ENCODE assay signal across 8 mouse cellular contexts in the genomic region with DNA sequence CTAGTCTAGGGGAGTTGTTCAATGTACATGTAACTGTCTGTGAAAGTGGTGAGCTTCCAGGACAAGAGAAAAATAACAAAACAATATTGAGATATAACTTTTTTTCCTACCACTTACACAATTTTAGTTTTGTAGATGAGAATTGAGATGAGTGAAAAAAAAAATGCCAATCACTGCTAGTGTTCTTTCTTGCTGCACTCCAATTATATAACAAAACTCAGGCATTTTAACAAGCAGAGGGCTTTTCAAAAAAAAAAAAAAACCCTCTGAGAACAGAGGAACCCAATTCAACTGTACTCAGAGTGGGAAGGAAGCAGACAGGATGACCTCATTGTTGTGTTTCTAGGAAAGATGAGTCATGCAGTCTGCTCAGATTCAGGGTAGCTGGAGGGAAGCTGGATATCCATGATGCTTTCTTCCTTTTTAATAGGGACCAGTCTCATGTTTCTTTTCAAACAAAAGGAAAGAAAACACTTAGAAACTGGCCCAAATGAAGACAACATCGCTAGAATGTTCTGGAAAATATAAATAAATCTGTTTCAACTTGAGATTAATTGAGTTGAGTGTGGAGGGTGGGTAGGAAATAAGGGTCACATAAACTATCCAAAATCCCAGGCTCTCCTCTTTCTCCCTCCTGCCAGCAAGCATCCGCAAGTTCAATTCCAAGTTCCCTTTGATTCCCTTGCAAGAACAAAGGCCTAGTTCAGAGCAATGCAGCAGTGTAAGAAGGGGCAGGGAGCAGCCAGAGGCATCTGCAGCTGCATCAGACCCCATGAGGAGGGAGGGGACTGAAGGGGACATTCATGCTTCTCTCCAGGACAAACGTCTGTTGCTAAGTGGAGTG.
DNase-seq lines count a peak whose midpoint lies in the region; ATAC-seq and TF ChIP-seq lines count a peak whose summit lies in the region.

No protein-coding gene starts in this region.

- H3K27ac ChIP-seq in embryonic facial prominence, embryonic 14.5 days (replicated peaks; ENCODE audit: low read depth, low read length), result peak overlapping the region; percentile 58
- no peak overlapping the region; the same call in 1 of the 2 replicates for H3K27ac ChIP-seq in hindbrain, postnatal 0 days
- no peak overlapping the region for H3K27ac ChIP-seq in midbrain, postnatal 0 days (ENCODE audit: low read depth, low read length)

- H3K9ac ChIP-seq in embryonic facial prominence, embryonic 14.5 days (ENCODE audit: low read depth, low read length), result no peak overlapping the region
- H3K9ac ChIP-seq in hindbrain, postnatal 0 days (replicated peaks; ENCODE audit: low read length), result no peak overlapping the region
- no peak overlapping the region for H3K9ac ChIP-seq in midbrain, postnatal 0 days (replicated peaks; ENCODE audit: low read length, poor library complexity, severe bottlenecking)

- H3K4me3 ChIP-seq in embryonic facial prominence, embryonic 14.5 days (ENCODE audit: low read depth, low read length), result no peak overlapping the region
- H3K4me3 ChIP-seq in hindbrain, postnatal 0 days (ENCODE audit: low read length), result no peak overlapping the region
- H3K4me3 ChIP-seq in midbrain, postnatal 0 days (ENCODE audit: low read depth, low read length), result no peak overlapping the region

- peak; percentile 93 for ATAC-seq in embryonic facial prominence, embryonic 14.5 days (ENCODE audit: low read depth)
- ATAC-seq in hindbrain, postnatal 0 days, result peak; percentile 79
- ATAC-seq in midbrain, postnatal 0 days (ENCODE audit: low FRiP score), result 0 out of 2 replicates have a peak, but pooled peaks have one; percentile 63

- no peaks in the 10 kb centered on the region for H3K36me3 ChIP-seq in embryonic facial prominence, embryonic 14.5 days (ENCODE audit: control insufficient read depth, insufficient read depth, low read length)
- H3K36me3 ChIP-seq in hindbrain, postnatal 0 days (ENCODE audit: insufficient read depth, low read length), result no peaks in the 10 kb centered on the region
- no peaks in the 10 kb centered on the region for H3K36me3 ChIP-seq in midbrain, postnatal 0 days (ENCODE audit: insufficient read depth, low read length)

- no peaks in the 10 kb centered on the region for H3K9me3 ChIP-seq in embryonic facial prominence, embryonic 14.5 days (ENCODE audit: control insufficient read depth, low read length)
- no peaks in the 10 kb centered on the region for H3K9me3 ChIP-seq in hindbrain, postnatal 0 days (ENCODE audit: low read length)
- H3K9me3 ChIP-seq in midbrain, postnatal 0 days (ENCODE audit: low read length), result no peaks in the 10 kb centered on the region

- WGBS in embryonic facial prominence, embryonic 14.5 days, result 18% methylated on average over 3 of the region's 3 CpGs
- 24% methylated on average over 3 of the region's 3 CpGs for WGBS in hindbrain, postnatal 0 days
- 28% methylated on average over 3 of the region's 3 CpGs for WGBS in midbrain, postnatal 0 days

- intact Hi-C loops in left cerebral cortex, postnatal 4 days (cut with DNase I), result no loop called here

- peak; percentile 48 for DNase-seq in left cerebral cortex, adult 11 months (ENCODE audit: low spot score)
- no peak for DNase-seq in left cerebral cortex, postnatal 4 days
- peak; percentile 88 for DNase-seq in embryonic facial prominence, embryonic 14.5 days (ENCODE audit: low spot score)
- peak; percentile 33 for DNase-seq in hindbrain, postnatal 0 days (ENCODE audit: low spot score)
- DNase-seq in midbrain, postnatal 0 days (ENCODE audit: low spot score), result peak; percentile 28
- no peak for DNase-seq in spleen, postnatal 14 days (ENCODE audit: low spot score in 2 of 2)
- no peak for DNase-seq in ovary, postnatal 10 days (ENCODE audit: low spot score)
- DNase-seq in kidney, postnatal 4 days, result no peak

- H3K4me1 ChIP-seq in embryonic facial prominence, embryonic 14.5 days (ENCODE audit: control insufficient read depth, insufficient read depth, low read length), result peaks cover 9% of the 10 kb centered on the region; the same call in 1 of the 2 replicates
- H3K4me1 ChIP-seq in hindbrain, postnatal 0 days (ENCODE audit: insufficient read depth, low read length), result no peaks in the 10 kb centered on the region
- H3K4me1 ChIP-seq in midbrain, postnatal 0 days (ENCODE audit: insufficient read depth, low read length), result 0 out of 2 replicates have a peak, but pooled peaks cover 4% of the 10 kb centered on the region

- H3K4me2 ChIP-seq in embryonic facial prominence, embryonic 14.5 days (ENCODE audit: low read depth, low read length), result no peak overlapping the region
- H3K4me2 ChIP-seq in hindbrain, postnatal 0 days (ENCODE audit: low read depth, low read length), result no peak overlapping the region
- H3K4me2 ChIP-seq in midbrain, postnatal 0 days (ENCODE audit: low read depth, low read length, poor library complexity, severe bottlenecking), result no peak overlapping the region

- H3K27me3 ChIP-seq in embryonic facial prominence, embryonic 14.5 days (replicated peaks; ENCODE audit: control insufficient read depth, insufficient read depth, low read length), result no peaks in the 10 kb centered on the region
- no peaks in the 10 kb centered on the region for H3K27me3 ChIP-seq in hindbrain, postnatal 0 days (ENCODE audit: insufficient read depth, low read length)
- no peaks in the 10 kb centered on the region for H3K27me3 ChIP-seq in midbrain, postnatal 0 days (ENCODE audit: insufficient read depth, low read length)

- TF ChIP-seq CTCF in hindbrain, postnatal 0 days (IDR thresholded peaks at IDR 0.05; ENCODE audit: low read depth), result no peak
- no peak for TF ChIP-seq CTCF in midbrain, postnatal 0 days (IDR thresholded peaks at IDR 0.05)

Comparison
In these comparisons a context has a peak if more than half of its experiments do, and no peak if none do; other contexts are left out.
1. DNase-seq: peak in left cerebral cortex, adult 11 months (single experiment), embryonic facial prominence, embryonic 14.5 days (single experiment), hindbrain, postnatal 0 days (single experiment) and midbrain, postnatal 0 days (single experiment); none in left cerebral cortex, postnatal 4 days (single experiment), spleen, postnatal 14 days (0 of 2), ovary, postnatal 10 days (single experiment) and kidney, postnatal 4 days (0 of 2).
2. Peak in every context shown above with its lines, with median percentiles within 50 percentile points of each other: ATAC-seq.